Mouse (Mus musculus): Measurements from ENCODE around the gene Msl3l2. TPM values are rescaled to one million over a fixed set of nuclear protein-coding genes. Genes with fewer than 3 reads are reported as not detected.

Gene Msl3l2
- total RNA-seq (2021) = 10 to 100 TPM; 12.5 to 14.0 TPM
- long read RNA-seq, experiment 1, partial matches to known transcripts = 0 of 25 reads
- long read RNA-seq, experiment 1, other reads (novel, unspliced or antisense) = 23 of 25 reads
- long read RNA-seq, experiment 2, partial matches to known transcripts = 0 of 14 reads
- long read RNA-seq, experiment 2, other reads (novel, unspliced or antisense) = 11 of 14 reads

GRCm38 (mm10) chr10:56106333-56106995 lies at the start of gene Msl3l2:
Gene Msl3l2, plus strand, starts transcription at chr10:56106917.
- intact Hi-C loops (cut with DNase I) = loop anchor here (1.0 to 2.0 kb wide), 2 partner anchors 122 to 233 kb away; partner anchors contain the start of gene Tbc1d32
- Histone ChIP-seq H3K27ac (peak within 1 kb of the TSS; percentile 87), H3K4me3 (peak within 1 kb of the TSS; percentile 58)
- peak; percentile 89 for DNase-seq (ENCODE audit: extremely low spot score in 1 of 2, low spot score in 2 of 2)
- peak; percentile 79 for TF ChIP-seq CTCF (IDR thresholded peaks at IDR 0.05)

- no peak for DNase-seq (ENCODE audit: extremely low spot score in 1 of 2, low spot score in 2 of 2)
- intact Hi-C loops (cut with DNase I) = loop anchor here (5.0 kb wide), 1 partner anchor 58 kb away; no protein-coding TSS in a partner anchor
- Histone ChIP-seq H3K27ac (peak overlapping the region; percentile 28; the same call in 1 of the 2 replicates), H3K4me3 (no peak overlapping the region)
- TF ChIP-seq CTCF (IDR thresholded peaks at IDR 0.05) = no peak; the same call in 1 of the 2 replicates
Measured at GRCm38 (mm10) chr10:56058979-56059422, 47.7 kb upstream of the Msl3l2 start.

DNA sequence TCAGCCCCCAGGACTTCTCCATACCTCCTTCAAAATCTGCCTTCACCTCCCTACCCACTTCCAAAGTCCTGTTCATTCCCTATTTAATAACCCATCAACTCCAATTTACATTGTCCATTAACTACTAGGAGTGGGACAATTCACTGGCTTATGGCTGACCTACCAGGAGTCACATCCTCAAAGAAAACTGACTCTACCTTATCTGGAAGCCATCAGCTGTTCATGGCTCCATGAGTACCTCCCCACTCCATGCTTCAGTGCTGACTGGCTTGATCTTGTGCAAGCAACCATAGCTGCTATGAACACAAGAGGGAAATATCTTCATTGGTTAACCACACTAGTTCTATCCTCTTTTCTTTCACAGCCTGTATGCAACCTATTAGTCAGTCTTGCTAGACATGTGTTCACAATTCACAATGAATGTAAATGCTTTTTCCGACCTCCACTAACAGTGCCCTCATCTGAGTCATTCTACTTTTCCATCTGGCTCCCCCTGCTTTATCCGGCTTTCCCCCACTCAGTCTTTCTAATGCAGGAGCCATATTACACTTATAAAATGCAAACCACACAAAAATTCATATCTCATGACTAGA lies 45.4 kb upstream of the Msl3l2 start:
- intact Hi-C loops (cut with DNase I) = no loop called here
- Histone ChIP-seq H3K4me3 (no peak overlapping the region), H3K27ac (no peak overlapping the region)
- DNase-seq (ENCODE audit: extremely low spot score in 1 of 2, low spot score in 2 of 2) = no peak
- no peak for TF ChIP-seq CTCF (IDR thresholded peaks at IDR 0.05)

DNA sequence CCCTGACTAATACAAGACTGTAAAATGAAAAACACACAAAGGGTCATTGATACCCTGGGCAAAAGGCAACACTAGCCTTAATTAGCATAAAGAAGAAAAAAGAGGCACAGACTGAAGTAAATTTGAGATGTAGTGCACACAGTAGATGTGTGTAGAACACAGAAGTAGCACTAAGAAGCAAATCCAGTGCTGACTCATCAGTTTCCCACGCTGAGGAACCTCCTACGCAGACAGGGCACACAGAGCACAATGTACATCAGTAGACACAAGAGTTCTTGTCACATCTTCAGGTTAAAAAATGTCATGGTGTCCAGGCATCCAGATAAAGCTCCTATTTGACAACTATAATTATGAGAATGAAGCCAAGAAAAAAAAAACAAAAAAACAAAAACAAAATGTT lies 44.0 kb upstream of the Msl3l2 start:
- intact Hi-C loops (cut with DNase I) = no loop called here
- DNase-seq (ENCODE audit: extremely low spot score in 1 of 2, low spot score in 2 of 2) = no peak
- no peak overlapping the region for H3K27ac ChIP-seq
- H3K4me3 ChIP-seq = no peak overlapping the region
- no peak for TF ChIP-seq CTCF (IDR thresholded peaks at IDR 0.05)

DNA sequence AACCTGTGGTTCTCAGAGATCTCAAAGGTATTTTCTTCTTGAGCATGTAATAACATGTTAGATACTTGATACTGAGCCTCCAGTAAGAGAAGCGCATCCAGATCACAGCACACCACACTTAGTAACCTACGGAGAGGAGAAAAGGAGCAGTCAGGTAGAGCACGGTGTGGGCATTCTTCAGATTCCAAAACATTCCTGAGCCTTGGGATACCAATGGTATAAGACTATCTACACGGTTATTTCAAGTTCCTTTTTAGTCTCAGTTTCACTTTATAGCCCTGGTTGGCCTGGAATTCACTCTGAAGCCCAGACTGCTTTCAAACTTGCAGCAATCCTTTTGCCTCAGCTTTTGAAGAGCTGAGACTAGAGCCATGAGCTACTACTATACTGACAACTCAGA lies 17.0 kb upstream of the Msl3l2 start:
- no peak for DNase-seq (ENCODE audit: extremely low spot score in 1 of 2, low spot score in 2 of 2)
- intact Hi-C loops (cut with DNase I) = no loop called here
- TF ChIP-seq CTCF (IDR thresholded peaks at IDR 0.05) = no peak
- H3K4me3 ChIP-seq = no peak overlapping the region
- H3K27ac ChIP-seq = no peak overlapping the region

- Histone ChIP-seq H3K4me3 (no peak overlapping the region), H3K27ac (no peak overlapping the region)
- no peak for TF ChIP-seq CTCF (IDR thresholded peaks at IDR 0.05)
- no peak for DNase-seq (ENCODE audit: extremely low spot score in 1 of 2, low spot score in 2 of 2)
- intact Hi-C loops (cut with DNase I) = no loop called here
Measured at GRCm38 (mm10) chr10:56094586-56094985, 12.1 kb upstream of the Msl3l2 start.

- no peak for TF ChIP-seq CTCF (IDR thresholded peaks at IDR 0.05)
- DNase-seq (ENCODE audit: extremely low spot score in 1 of 2, low spot score in 2 of 2) = no peak
- no peak overlapping the region for H3K4me3 ChIP-seq
- intact Hi-C loops (cut with DNase I) = no loop called here
- no peak overlapping the region for H3K27ac ChIP-seq
Measured at GRCm38 (mm10) chr10:56096757-56097156, 10.0 kb upstream of the Msl3l2 start.

GRCm38 (mm10) chr10:56099126-56099525 lies 7.6 kb upstream of the Msl3l2 start:
- DNase-seq (ENCODE audit: extremely low spot score in 1 of 2, low spot score in 2 of 2) = no peak
- intact Hi-C loops (cut with DNase I) = no loop called here
- no peak for TF ChIP-seq CTCF (IDR thresholded peaks at IDR 0.05)
- H3K27ac ChIP-seq = no peak overlapping the region
- no peak overlapping the region for H3K4me3 ChIP-seq

- intact Hi-C loops (cut with DNase I) = no loop called here
- TF ChIP-seq CTCF (IDR thresholded peaks at IDR 0.05) = no peak
Measured at GRCm38 (mm10) chr10:56099641-56100310, 6.9 kb upstream of the Msl3l2 start.

DNA sequence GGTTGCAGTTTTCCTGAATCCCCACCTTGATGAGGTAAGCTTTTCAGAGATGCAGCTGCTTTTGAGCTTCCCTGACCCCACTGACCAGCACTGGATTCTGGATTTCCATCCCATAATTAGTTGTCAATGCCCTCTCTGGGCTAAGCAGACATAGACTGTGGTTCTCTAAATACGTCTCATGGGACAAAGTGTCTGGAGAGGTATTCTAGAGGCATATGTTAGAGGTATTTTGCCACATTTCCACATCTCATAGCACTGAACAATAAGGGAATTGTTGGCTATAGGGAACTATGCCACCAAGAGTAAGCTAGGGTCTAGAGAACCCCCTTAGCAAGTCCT lies 248 bp downstream of the Msl3l2 start:
- intact Hi-C loops (cut with DNase I) = loop anchor here (1.0 to 2.0 kb wide), 2 partner anchors 122 to 232 kb away; partner anchors contain the start of gene Tbc1d32
- no peak for TF ChIP-seq CTCF (IDR thresholded peaks at IDR 0.05)
- peak overlapping the region; percentile 58 for H3K4me3 ChIP-seq
- peak overlapping the region; percentile 87 for H3K27ac ChIP-seq
- no peak for DNase-seq (ENCODE audit: extremely low spot score in 1 of 2, low spot score in 2 of 2)

More at GRCm38 (mm10) chr10:56099641-56100310, 6.9 kb upstream of the Msl3l2 start:
- Histone ChIP-seq H3K4me3 (no peak overlapping the region), H3K27ac (no peak overlapping the region)
- no peak for DNase-seq (ENCODE audit: extremely low spot score in 1 of 2, low spot score in 2 of 2)

GRCm38 (mm10) chr10:56114951-56115635 lies 8.4 kb downstream of the Msl3l2 start:
- DNase-seq (ENCODE audit: extremely low spot score in 1 of 2, low spot score in 2 of 2) = peak in 1 of 2 experiments; percentile 74
- Histone ChIP-seq H3K27ac (peak overlapping the region; percentile 96), H3K4me3 (peak overlapping the region; percentile 54)
- intact Hi-C loops (cut with DNase I) = loop anchor here (2.0 to 5.0 kb wide), 3 partner anchors 52 to 114 kb away; partner anchors contain the start of gene Tbc1d32
- peak; percentile 15 for TF ChIP-seq CTCF (IDR thresholded peaks at IDR 0.05)
